Mouse (Mus musculus) urinary bladder, postnatal 36 days (tissue): ENCODE results near the gene Nxnl2.
"Not testable (repeated sequence)": the region's sequence is repeated elsewhere in the genome, so short reads cannot be mapped to it uniquely, and the experiment has no call there.

ENCODE experiments used
- DNase-seq, 2 experiments: peaks; one replicate each; pipeline ENCODE4 v3.0.0; 2022; ENCODE audit warnings: low spot score in 2 of 2, mixed read lengths in 1 of 2

The Nxnl2 gene

DNA sequence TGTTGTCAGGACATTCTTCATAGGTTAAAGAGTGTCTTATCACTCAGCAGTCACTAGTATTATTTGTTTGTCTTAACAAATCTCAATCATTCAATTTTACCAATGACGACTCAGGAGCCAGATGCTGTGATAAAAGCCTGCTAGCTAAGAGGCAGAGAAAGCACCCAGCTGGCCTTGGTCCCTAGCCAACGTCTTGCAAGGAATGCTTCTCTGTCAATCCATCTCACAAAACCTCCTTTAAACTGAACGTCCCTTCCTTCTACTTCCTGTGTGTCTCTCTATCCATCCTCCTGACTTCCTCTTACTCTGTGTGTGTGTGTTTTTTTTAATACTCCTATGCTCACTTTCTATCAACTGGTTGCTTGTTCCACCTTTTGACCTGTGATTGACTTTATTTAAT is 8.5 kb downstream of the Nxnl2 start:
- no peak for DNase-seq

DNA sequence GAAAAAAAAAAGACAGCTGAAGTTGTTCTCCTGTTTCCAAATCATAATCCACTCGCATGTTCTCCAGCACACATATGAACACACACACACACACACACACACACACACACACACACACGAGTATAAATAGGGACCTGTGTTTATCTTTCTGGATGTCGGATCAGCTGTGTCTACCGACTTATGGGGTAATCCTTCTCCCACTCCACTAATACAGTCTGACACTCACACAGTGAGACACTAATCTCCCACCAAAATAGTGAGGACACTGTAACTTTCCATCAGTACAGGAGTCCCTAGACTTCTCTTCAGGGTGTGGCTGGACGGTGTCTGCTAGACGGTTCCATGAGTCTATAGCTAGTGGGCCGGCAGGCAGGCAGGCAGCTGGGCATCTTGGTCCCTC is 11.4 kb downstream of the Nxnl2 start:
- no peak for DNase-seq

DNA sequence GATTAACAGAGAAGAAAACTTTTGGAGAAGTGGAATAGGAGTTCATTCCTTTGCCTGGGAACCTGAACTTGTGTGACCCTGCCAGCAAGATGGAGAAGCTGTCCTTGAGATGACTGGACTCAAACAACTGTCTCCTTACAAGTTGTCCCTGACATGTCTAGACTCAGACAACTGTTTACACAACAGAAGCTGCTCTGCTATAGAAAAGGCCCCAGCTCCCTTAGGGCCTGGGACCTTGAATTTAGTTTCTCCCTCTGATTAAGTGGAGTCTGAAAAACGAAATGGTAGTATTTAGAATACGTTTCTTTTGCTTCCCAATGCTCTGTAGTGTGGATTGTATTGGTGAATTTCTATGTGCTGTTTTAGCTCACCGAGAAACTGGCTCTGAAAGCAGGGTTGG is 14.1 kb downstream of the Nxnl2 start:
- DNase-seq, result no peak

DNA sequence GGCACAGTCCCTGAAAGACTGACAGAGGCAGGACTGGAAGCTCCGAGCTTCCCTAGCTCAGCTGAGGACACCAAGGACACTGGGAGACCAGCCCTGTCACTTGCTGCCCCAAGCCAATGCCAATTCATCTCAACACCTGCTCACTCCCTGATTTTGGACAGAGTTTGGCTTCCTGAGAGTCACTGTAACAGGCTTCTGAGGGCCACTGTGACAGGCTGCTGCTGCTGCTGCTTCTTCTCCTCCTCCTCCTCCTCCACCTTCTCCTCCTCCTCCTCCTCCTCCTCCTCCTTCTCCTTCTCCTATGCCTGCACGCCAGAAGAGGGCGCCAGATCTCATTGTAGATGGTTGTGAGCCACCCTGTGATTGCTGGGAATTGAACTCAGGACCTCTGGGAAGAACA is 19.5 kb downstream of the Nxnl2 start:
- DNase-seq, result no peak

DNA sequence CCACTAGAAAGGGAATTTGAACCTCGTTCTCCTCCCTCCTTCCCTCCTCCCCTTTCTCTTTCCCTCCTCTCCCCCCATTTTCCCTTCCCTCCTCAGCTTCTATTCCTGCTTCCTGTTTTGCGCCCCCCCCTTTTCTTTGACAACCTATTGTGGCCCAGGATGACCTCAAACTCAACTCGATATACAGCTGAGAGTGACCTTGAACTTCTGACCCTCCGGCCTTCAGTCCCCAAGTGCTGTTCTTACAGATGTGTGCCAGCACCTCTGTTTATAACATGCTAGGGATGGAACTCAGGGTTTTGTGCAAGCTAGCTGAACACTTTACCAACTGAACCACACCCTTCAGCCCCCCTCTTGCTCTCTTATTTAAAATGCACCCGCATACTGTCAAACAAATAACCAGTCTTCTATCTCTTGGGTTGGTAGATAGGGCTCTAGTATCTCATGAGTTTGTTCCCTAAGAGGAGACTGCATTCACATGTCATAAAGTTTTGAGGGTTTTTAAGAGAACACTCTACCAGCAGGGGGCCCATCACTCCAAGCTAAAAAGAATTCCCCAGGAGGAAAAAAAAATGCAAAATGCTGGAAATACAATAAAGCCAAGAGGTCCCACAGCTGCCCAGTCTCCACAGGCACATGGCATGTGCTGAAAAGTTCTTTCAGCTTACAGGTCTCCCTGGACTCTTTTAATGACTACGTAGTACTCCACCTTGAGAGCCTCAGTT is 20.8 kb downstream of the Nxnl2 start:
- peak in 1 of 2 experiments; percentile 19 for DNase-seq

DNA sequence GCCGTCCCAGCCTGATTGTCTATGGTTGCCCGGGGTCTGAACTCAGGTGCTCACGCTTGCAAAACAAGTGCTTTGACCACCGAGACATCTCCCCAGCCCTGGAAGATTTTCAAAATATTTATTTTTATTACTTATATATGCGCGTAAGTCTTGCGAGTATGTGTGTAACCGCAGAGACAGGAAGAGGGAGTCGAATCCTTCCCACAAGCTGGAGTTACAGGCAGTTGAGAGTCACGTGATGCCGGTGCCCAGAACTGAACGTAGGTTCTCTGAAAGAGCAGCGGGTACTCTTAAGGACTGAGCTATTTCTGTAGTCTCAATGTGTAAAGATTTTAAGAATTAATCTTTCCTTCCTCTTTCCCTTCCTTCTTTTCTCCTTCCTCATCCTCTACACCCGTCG is 23.1 kb downstream of the Nxnl2 start:
- DNase-seq, result no peak

DNA sequence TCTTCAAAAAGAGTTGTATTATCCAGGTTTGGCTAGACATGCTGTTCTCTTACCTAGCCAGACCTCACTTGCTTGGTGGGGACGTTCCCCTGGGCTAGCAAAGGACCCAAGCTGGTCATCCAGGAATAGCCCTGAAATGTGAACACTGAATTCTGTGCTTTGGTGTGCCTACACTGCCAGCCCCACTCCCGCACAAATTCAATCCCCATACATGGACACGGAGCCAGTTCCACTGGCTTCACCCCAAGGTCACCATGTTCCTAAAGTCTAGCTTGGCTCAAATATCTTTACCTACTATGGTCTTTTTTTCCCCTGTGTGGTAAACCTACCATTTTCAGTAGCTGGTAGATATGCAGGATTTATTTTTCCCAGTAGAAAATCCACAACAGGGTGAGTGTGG is 26.9 kb downstream of the Nxnl2 start:
- DNase-seq, result no peak

DNA sequence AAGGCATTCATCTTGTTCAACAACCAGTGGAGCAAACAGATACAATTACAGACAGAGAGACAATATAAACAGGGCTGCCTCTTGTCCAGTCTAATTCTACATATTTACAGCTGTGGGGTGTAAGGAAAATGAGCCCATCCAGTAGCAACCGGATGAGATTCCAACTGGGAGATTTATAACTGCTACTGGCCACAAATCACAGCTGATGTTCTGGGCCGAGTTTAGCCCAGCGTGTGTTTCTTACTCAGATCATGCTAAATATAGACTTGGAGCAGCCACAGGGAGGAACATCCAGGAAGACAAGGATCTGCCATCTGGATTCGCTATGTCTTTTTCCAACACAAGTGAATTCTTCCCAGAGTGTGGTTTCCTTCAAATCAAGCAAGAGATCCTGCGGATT is 27.4 kb downstream of the Nxnl2 start:
- no peak for DNase-seq

DNA sequence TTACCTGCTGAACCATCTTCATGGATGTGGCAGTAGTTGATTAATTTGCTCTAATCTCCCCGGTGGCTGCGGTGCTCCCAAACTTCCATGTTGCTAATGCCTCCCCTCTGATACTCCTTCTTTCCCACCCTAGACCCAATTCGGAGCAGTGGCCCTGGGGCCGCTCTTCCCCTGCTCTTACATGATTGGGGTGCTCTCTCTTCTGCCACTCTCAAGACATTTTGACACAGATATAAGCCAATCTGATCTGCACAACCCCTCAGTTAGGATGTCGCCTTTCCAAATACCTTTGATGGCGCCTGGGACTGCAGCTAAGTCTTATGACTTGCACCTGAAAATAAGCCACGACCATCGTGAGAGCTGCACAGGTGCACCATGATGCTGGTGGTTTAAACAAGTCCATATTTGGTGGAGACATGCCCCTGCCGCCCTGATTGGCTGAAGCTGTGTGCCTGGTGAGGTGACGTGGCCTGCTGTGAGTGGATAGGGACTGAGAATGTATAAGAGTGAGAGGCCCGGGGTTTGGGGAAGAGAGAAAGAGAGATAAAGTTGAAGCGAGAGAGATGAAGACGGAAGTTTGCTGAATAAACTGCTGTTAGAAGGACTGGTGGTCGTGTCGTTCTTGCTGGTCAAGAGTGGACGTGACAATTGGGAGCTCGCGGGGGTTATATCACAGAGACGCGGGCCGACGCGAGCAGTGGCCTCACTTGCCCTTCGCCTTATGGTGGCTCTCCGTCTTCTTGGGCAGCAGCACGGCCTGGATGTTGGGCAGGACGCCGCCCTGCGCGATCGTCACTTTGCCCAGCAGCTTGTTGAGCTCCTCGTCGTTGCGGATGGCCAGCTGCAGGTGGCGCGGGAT is 31.4 kb downstream of the Nxnl2 start:
- not testable (repeated sequence) for DNase-seq

DNA sequence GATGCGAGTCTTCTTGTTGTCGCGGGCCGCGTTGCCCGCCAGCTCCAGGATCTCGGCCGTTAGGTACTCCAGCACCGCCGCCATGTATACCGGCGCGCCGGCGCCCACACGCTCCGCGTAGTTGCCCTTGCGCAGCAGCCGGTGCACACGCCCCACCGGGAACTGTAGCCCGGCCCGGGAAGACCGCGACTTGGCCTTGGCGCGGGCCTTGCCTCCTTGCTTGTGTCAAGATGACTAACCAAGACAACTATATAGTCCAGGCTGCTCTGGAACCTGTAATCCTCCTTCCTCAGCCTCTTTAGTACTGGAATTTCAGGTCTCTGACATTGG is 32.0 kb downstream of the Nxnl2 start:
- DNase-seq, result peak; percentile 37 to 43

DNA sequence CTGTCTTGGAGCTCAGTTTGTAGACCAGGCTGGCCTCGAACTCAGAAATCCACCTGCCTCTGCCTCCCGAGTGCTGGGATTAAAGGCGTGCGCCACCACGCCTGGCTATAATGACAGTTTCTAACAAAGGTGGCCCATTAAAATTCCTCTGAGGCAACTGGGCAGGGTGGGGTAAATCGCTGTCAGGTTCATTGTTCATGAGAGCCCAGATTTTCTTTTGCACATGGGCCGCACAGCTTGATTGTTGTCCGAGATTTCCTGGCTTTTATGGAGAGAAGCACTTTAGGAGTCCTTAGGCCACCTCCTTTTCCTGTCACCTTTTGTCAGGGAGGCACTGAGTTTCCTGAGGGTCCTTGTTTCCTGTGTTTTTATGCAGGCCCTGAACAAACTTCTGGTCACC is 32.6 kb downstream of the Nxnl2 start:
- no peak for DNase-seq

DNA sequence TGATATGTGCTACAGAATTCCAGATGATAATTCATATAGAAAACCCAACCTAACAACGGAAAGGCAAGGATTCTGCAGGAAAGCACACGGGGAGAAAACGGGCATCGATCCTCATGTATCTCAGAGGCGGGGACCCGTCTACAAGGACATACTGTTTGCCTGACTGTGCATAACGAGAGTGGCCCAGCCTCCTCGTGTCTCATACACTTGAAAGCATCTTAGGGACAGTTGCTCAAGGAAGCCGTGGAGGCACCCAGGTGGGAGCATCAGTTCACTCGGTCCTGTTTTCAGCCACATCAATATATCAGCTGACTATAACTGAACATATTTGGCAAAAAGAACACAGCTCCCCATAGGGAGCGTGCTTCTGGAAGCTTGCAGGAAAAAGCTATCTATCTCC is 33.3 kb downstream of the Nxnl2 start:
- not testable (repeated sequence) for DNase-seq

DNA sequence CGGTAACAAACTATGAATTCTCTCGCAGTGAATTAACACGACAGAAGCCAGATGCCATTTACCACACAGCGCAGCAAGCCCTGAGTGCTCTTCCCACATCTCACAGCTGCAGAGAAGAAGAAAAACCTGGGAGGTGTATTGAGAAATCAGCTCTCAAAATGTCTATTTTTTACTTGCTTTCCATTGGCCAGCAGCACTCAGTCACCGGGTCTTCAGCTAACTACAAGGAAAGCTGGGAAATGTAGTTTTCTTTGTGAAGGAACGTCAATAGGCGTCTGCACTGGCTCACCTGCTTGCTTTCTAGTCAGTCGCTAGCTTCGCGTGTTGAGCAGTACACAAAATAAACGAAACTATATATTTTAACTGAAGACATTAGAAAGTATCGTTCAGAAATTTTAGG is 37.1 kb downstream of the Nxnl2 start:
- DNase-seq, result no peak

DNA sequence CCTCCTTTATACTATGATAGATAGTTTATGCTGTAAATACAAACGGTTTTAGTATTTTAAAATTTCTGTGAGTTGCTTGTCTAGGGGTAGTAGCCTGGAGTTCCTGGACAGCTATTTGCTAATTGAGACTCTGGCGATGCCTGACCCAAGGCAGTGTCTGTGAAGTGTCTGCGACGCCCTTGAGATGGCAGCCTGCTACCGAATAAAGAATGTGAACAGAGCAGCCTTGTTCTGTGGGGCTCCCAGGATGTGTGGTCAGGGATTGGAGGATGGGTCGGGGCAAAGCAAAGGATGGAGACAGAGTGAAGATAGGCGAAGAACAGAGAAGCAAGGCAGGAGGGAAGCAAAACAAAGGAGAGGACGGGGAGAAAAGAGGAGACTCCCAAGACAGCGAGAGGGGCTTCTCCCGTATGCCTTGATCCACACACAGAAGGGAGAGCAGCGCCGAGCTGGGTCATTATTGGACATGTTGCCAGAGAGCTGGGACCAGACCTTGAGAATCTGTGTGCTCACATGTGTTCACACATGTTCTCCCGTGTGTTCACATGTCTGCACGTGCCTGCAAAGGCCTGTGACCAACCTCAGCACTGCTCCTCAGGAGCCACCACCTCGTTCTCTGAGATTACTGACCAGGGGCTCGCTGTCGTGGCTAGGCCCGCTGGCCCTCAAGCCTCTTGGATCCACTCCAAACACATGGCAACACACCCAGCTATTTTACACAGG is 37.7 kb downstream of the Nxnl2 start:
- no peak for DNase-seq

DNA sequence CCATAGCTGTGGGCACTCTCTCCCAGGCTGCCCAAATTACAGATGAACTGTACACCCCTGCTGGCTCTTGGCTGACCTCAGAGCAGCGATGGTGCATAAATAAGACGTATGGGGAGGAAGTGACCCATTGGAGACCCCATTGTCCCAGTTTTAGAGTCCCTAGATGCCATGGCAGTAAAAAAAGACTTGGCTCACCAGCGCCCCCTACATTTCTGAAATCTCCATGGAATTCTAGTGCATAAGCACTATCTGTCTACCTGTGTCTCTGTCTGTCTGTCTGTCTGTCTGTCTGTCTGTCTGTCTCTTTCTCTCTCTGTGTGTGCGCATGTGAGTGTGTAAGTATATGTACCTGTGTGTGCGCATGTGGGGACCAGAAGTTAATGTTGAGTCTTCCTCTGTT is 39.8 kb downstream of the Nxnl2 start:
- no peak for DNase-seq

DNA sequence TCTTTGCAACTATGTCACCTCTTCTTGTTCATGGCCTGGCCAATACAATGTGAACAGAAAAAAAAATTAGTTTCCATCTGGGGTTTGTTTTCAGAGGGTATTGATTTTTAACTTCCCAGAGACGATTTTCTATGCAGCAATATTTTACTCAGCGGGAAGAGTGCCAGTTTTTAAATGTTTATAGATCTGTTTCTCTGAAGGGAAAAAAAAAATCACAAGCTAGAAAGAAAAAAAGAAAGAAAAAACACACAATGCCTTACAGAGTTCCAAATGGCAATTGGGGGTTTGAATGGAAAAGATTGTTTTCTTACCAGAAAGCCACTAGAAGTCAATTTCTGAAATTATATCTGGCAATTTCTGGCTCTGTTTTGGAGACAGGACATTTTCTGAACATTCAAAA is 43.9 kb downstream of the Nxnl2 start:
- DNase-seq, result no peak

DNA sequence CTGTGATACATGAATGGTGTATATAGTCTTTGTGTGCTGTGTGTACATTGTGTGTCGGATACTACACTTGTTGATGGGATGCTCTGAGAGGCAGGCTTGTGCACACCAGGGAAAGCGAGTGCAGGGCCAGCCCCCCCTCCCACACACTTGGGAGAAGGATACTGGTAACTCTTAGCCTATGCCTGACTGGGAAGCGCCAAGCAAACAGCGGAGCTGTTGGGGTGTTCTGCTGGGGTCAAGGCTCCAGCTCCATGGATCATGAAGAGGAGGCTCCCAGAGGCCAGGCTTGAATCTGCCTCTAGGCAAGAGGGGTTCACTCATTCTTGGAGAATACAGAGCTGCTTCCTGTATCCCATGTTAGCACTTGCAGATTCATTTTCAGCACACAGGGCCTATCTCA is 50.1 kb downstream of the Nxnl2 start:
- DNase-seq, result no peak

DNA sequence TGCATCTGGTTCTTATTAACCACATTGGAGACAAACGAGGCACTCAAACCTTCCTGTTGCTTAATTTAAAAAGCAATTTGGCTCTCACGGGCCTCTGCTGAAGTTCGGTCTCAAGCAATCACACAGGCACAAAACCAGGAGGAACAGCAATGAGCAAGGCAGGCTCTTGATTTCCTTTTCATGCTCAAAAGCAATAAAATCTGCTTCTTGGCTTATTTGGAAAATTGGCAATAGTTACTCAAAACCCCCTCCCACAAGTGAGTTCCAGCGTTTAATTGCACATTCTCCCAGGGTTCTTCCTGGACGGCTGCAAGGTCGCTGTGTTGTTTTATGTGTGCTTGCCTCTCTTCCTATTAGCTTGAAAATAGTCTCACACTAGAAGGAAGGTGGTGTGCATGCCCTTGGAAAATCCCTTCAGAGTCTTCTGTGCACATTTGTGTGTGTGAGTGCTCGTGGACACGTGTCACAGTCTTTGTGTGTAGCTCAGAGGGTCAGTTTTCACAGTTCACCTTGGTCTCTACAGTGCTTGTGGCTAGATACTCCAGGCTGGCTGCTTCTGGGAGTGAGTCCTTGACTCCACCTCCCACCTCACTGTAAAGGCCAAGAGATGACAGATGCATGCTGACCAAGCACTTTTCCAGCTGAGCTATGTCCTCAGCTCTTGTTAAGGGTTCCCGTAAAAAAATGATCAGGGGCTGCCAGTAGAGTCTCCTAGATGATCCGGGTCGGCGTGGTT is 50.8 kb downstream of the Nxnl2 start:
- no peak for DNase-seq
